16 mouse cellular contexts compared by ENCODE assay signal in the genomic region with DNA sequence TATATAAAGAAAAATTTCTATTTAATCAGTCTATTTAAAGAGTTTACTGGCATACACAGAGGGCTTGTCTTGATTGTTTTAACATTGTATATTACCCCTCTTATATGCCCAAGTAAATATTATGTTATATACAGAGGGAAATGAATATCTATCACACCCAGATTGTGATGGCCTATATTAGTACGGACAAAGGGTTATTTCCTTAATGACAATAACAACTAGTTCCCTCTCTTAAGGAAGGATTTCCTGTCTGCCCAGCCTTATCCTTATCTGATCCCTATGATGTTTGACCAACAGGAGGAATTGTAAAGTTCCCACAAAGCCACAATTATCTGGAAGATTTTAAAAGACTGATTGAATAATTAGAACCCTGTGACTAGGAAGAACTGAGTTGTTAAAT.
"Had no signal": no experiment of that assay in that cellular context is flagged by ENCODE, and none has a peak within 500 bp of the region (broad histone marks: within the 10 kb centered on the region; RNA-seq: fewer than 3 reads in every experiment).

No protein-coding gene starts in this region.

- H3K9me3 ChIP-seq: neural tube, embryonic 13.5 days; neural tube, embryonic 15.5 days; stomach, embryonic 15.5 days had no signal

- H3K9ac ChIP-seq: neural tube, embryonic 13.5 days; neural tube, embryonic 15.5 days; stomach, embryonic 15.5 days had no signal

- H3K27me3 ChIP-seq: neural tube, embryonic 13.5 days; neural tube, embryonic 15.5 days; stomach, embryonic 15.5 days had no signal

- H3K4me3 ChIP-seq: neural tube, embryonic 13.5 days; neural tube, embryonic 15.5 days; stomach, embryonic 15.5 days had no signal

- H3K4me1 ChIP-seq: neural tube, embryonic 13.5 days; neural tube, embryonic 15.5 days; stomach, embryonic 15.5 days had no signal

- H3K4me2 ChIP-seq: neural tube, embryonic 13.5 days; neural tube, embryonic 15.5 days; stomach, embryonic 15.5 days had no signal

- DNase-seq: retina, postnatal 1 day; right cerebral cortex, adult 18-20 months; right cerebral cortex, postnatal 14 days; right cerebral cortex, postnatal 25 days; right cerebral cortex, postnatal 4 days; spleen, adult 18-20 months; thymus, adult 18-20 months; thymus, adult 2 months; thymus, postnatal 14 days; thymus, postnatal 25 days; thymus, postnatal 36 days; thymus, postnatal 4 days had no signal

- H3K27ac ChIP-seq: neural tube, embryonic 13.5 days; neural tube, embryonic 15.5 days; stomach, embryonic 15.5 days; stomach, postnatal 0 days had no signal

- H3K36me3 ChIP-seq: neural tube, embryonic 13.5 days; neural tube, embryonic 15.5 days; stomach, embryonic 15.5 days had no signal
